Mouse (Mus musculus) bone marrow macrophage, adult 2 months (primary cell): ENCODE results near the gene Wdr1. TPM values are rescaled to one million over a fixed set of nuclear protein-coding genes. Genes with fewer than 3 reads are reported as not detected.
"Not testable (repeated sequence)": the region's sequence is repeated elsewhere in the genome, so short reads cannot be mapped to it uniquely, and the experiment has no call there.

ENCODE experiments used
- H3K27ac ChIP-seq: 2 replicates; pipeline ENCODE4 v1.5.1; 2012; ENCODE audit warnings: low read depth, low read length; ENCODE audit not compliant: insufficient read depth
- H3K4me1 ChIP-seq: 2 replicates; pipeline ENCODE4 v1.6.1; 2012; ENCODE audit warnings: low read length; ENCODE audit not compliant: control insufficient read depth, insufficient read depth
- H3K4me3 ChIP-seq: 2 replicates; pipeline ENCODE4 v1.5.1; 2012; ENCODE audit warnings: mild to moderate bottlenecking, low read length, moderate library complexity; ENCODE audit not compliant: insufficient read depth
- CTCF ChIP-seq: IDR thresholded peaks from 2 replicates; pipeline ENCODE4 v1.5.1; 2012; ENCODE audit warnings: low read depth, mild to moderate bottlenecking, low read length, moderate library complexity
- POLR2A ChIP-seq: IDR thresholded peaks from 2 replicates; pipeline ENCODE4 v1.6.1; 2012; ENCODE audit warnings: mild to moderate bottlenecking, low read depth, low read length, borderline replicate concordance
- polyA plus RNA-seq: library from polyadenylated mRNA; stranded (reverse); fragments of >200 nt; gene quantifications from 2 replicates; pipeline ENCODE4 v1.2.4, GENCODE M21; 2012; ENCODE audit not compliant: missing spikeins, insufficient read depth, insufficient read length

The Wdr1 gene
- 210 and 216 TPM in 2 replicates for polyA plus RNA-seq

GRCm38 (mm10) chr5:38563121-38563520 is at the start of gene Wdr1:
TSS of gene Wdr1 (minus strand) at chr5:38563221.
- Histone ChIP-seq H3K4me3 (peak within 1 kb of the TSS; percentile 75), H3K4me1 (peaks cover 21% of the 10 kb centered on the region), H3K27ac (peak within 1 kb of the TSS; percentile 94)
- no peak for TF ChIP-seq CTCF
- TF ChIP-seq POLR2A, result no peak

GRCm38 (mm10) chr5:38611118-38611517 is 48.1 kb upstream of the Wdr1 start:
- TF ChIP-seq POLR2A (no peak), CTCF (no peak)
- Histone ChIP-seq H3K4me3 (no peak overlapping the region), H3K4me1 (no peaks in the 10 kb centered on the region), H3K27ac (no peak overlapping the region)

- not testable (repeated sequence) for H3K4me3 ChIP-seq, H3K4me1 ChIP-seq, H3K27ac ChIP-seq
Measured at GRCm38 (mm10) chr5:38608219-38608618, 45.2 kb upstream of the Wdr1 start.

- no peak for TF ChIP-seq CTCF
- TF ChIP-seq POLR2A, result no peak
- no peak overlapping the region for H3K27ac ChIP-seq
- H3K4me1 ChIP-seq, result no peaks in the 10 kb centered on the region; the same call in 1 of the 2 replicates
- H3K4me3 ChIP-seq, result no peak overlapping the region
Measured at GRCm38 (mm10) chr5:38598647-38599304, 35.8 kb upstream of the Wdr1 start.

GRCm38 (mm10) chr5:38588924-38589323 is 25.9 kb upstream of the Wdr1 start:
- H3K4me3 ChIP-seq, result no peak overlapping the region

GRCm38 (mm10) chr5:38585450-38585849 is 22.4 kb upstream of the Wdr1 start:
- Histone ChIP-seq H3K27ac (no peak overlapping the region), H3K4me1 (peaks cover 5% of the 10 kb centered on the region; the same call in 1 of the 2 replicates), H3K4me3 (no peak overlapping the region)
- TF ChIP-seq POLR2A (no peak), CTCF (no peak)

More at GRCm38 (mm10) chr5:38588924-38589323, 25.9 kb upstream of the Wdr1 start:
- TF ChIP-seq POLR2A (no peak), CTCF (no peak)
- Histone ChIP-seq H3K27ac (no peak overlapping the region), H3K4me1 (peaks cover 5% of the 10 kb centered on the region; the same call in 1 of the 2 replicates)

- Histone ChIP-seq H3K4me1 (no peaks in the 10 kb centered on the region), H3K27ac (no peak overlapping the region), H3K4me3 (no peak overlapping the region)
- no peak for TF ChIP-seq CTCF
- TF ChIP-seq POLR2A, result no peak
Measured at GRCm38 (mm10) chr5:38583026-38583425, 20.0 kb upstream of the Wdr1 start.

- Histone ChIP-seq H3K27ac (no peak overlapping the region), H3K4me1 (no peaks in the 10 kb centered on the region), H3K4me3 (no peak overlapping the region)
- TF ChIP-seq POLR2A (no peak), CTCF (peak; percentile 95)
Measured at GRCm38 (mm10) chr5:38580703-38581102, 17.7 kb upstream of the Wdr1 start.

GRCm38 (mm10) chr5:38570876-38571275 is 7.9 kb upstream of the Wdr1 start:
- H3K4me3 ChIP-seq, result no peak overlapping the region
- TF ChIP-seq CTCF, result no peak
- TF ChIP-seq POLR2A, result no peak
- no peak overlapping the region for H3K27ac ChIP-seq
- peaks cover 2% of the 10 kb centered on the region; the same call in 1 of the 2 replicates for H3K4me1 ChIP-seq

- H3K4me3 ChIP-seq, result no peak overlapping the region
- no peak overlapping the region for H3K27ac ChIP-seq
- peaks cover 2% of the 10 kb centered on the region; the same call in 1 of the 2 replicates for H3K4me1 ChIP-seq
- TF ChIP-seq POLR2A (no peak), CTCF (no peak)
Measured at GRCm38 (mm10) chr5:38568652-38569051, 5.6 kb upstream of the Wdr1 start.

GRCm38 (mm10) chr5:38564831-38565230 is 1.8 kb upstream of the Wdr1 start:
- no peak overlapping the region for H3K4me3 ChIP-seq
- H3K27ac ChIP-seq, result no peak overlapping the region
- H3K4me1 ChIP-seq, result peaks cover 6% of the 10 kb centered on the region
- no peak for TF ChIP-seq CTCF
- TF ChIP-seq POLR2A, result no peak
